Comparison of ENCODE assay signal across 8 mouse cellular contexts in genomic region chr1:165635055-165635897, GRCm38 (mm10). TPM values are rescaled to one million over a fixed set of nuclear protein-coding genes. Genes with fewer than 3 reads are reported as not detected.
DNase-seq lines count a peak whose midpoint lies in the region; ATAC-seq lines count a peak whose summit lies in the region.

No protein-coding gene starts in this region.

- no peaks in the 10 kb centered on the region for H3K27me3 ChIP-seq in heart, embryonic 16.5 days (ENCODE audit: control insufficient read depth, insufficient read depth, low read length)
- no peaks in the 10 kb centered on the region for H3K27me3 ChIP-seq in hindbrain, embryonic 13.5 days
- H3K27me3 ChIP-seq in midbrain, embryonic 14.5 days (ENCODE audit: control insufficient read depth, insufficient read depth, low read length): no peaks in the 10 kb centered on the region

- H3K9me3 ChIP-seq in heart, embryonic 16.5 days (replicated peaks; ENCODE audit: control insufficient read depth, low read length): no peaks in the 10 kb centered on the region
- no peaks in the 10 kb centered on the region for H3K9me3 ChIP-seq in hindbrain, embryonic 13.5 days
- no peaks in the 10 kb centered on the region for H3K9me3 ChIP-seq in midbrain, embryonic 14.5 days (ENCODE audit: control insufficient read depth, low read length)

- peaks cover 19% of the 10 kb centered on the region for H3K4me1 ChIP-seq in heart, embryonic 16.5 days (ENCODE audit: control insufficient read depth, insufficient read depth, low read length)
- peaks cover 5% of the 10 kb centered on the region; the same call in 1 of the 2 replicates for H3K4me1 ChIP-seq in brown adipose tissue, adult 24 weeks (ENCODE audit: control insufficient read depth, insufficient read depth, insufficient read length, low read length)
- peaks cover 38% of the 10 kb centered on the region for H3K4me1 ChIP-seq in hindbrain, embryonic 13.5 days (replicated peaks)
- peaks cover 15% of the 10 kb centered on the region for H3K4me1 ChIP-seq in midbrain, embryonic 14.5 days (ENCODE audit: control insufficient read depth, insufficient read depth, low read length)

- WGBS in heart, embryonic 16.5 days: 34% methylated on average over 17 of the region's 17 CpGs
- 26% methylated on average over 17 of the region's 17 CpGs for WGBS in hindbrain, embryonic 13.5 days
- WGBS in midbrain, embryonic 14.5 days: 28% methylated on average over 17 of the region's 17 CpGs

- intact Hi-C loops in heart, postnatal 25 days (cut with DNase I): loop anchor here (2.0 kb wide), 1 partner anchor 52 kb away; no protein-coding TSS in a partner anchor

- no peak for DNase-seq in heart, postnatal 25 days (ENCODE audit: low spot score)
- DNase-seq in midbrain, embryonic 14.5 days: no peak
- DNase-seq in thymus, postnatal 14 days: no peak
- no peak for DNase-seq in layer of hippocampus, adult 18-20 months (ENCODE audit: low spot score in 2 of 2)
- DNase-seq in right cerebral cortex, postnatal 14 days: no peak

- H3K36me3 ChIP-seq in heart, embryonic 16.5 days (ENCODE audit: control insufficient read depth, insufficient read depth): no peaks in the 10 kb centered on the region
- no peaks in the 10 kb centered on the region for H3K36me3 ChIP-seq in hindbrain, embryonic 13.5 days
- no peaks in the 10 kb centered on the region for H3K36me3 ChIP-seq in midbrain, embryonic 14.5 days (ENCODE audit: control insufficient read depth, insufficient read depth, low read length)

- peak overlapping the region; percentile 87 for H3K27ac ChIP-seq in heart, embryonic 16.5 days (ENCODE audit: low read length)
- no peak overlapping the region for H3K27ac ChIP-seq in brown adipose tissue, adult 24 weeks (replicated peaks; ENCODE audit: low read depth, low read length)
- H3K27ac ChIP-seq in hindbrain, embryonic 13.5 days: peak overlapping the region; percentile 96
- H3K27ac ChIP-seq in midbrain, embryonic 14.5 days (replicated peaks; ENCODE audit: low read depth, low read length): no peak overlapping the region

- ATAC-seq in heart, embryonic 16.5 days (replicated peaks; ENCODE audit: extremely low read depth, insufficient read depth, low FRiP score): no peak
- ATAC-seq in hindbrain, embryonic 13.5 days (ENCODE audit: low FRiP score): no peak
- no peak for ATAC-seq in midbrain, embryonic 14.5 days (ENCODE audit: low FRiP score, low TSS enrichment)

- H3K4me3 ChIP-seq in heart, embryonic 16.5 days (ENCODE audit: low read length): peak overlapping the region; percentile 66
- H3K4me3 ChIP-seq in brown adipose tissue, adult 24 weeks (ENCODE audit: insufficient read depth, low read depth, low read length): peak overlapping the region; percentile 76
- H3K4me3 ChIP-seq in hindbrain, embryonic 13.5 days: peak overlapping the region; percentile 82
- H3K4me3 ChIP-seq in midbrain, embryonic 14.5 days (replicated peaks; ENCODE audit: low read depth, low read length): peak overlapping the region; percentile 86

- H3K9ac ChIP-seq in heart, embryonic 16.5 days (ENCODE audit: low read length): peak overlapping the region; percentile 72
- peak overlapping the region; percentile 91 for H3K9ac ChIP-seq in hindbrain, embryonic 13.5 days
- H3K9ac ChIP-seq in midbrain, embryonic 14.5 days (replicated peaks; ENCODE audit: low read length): peak overlapping the region; percentile 89; the same call in 1 of the 2 replicates

- H3K4me2 ChIP-seq in heart, embryonic 16.5 days (ENCODE audit: low read depth, low read length): peak overlapping the region; percentile 80
- H3K4me2 ChIP-seq in hindbrain, embryonic 13.5 days: peak overlapping the region; percentile 63
- peak overlapping the region; percentile 69 for H3K4me2 ChIP-seq in midbrain, embryonic 14.5 days (ENCODE audit: low read length)

RNA-seq across cellular contexts. Expression of gene Mpzl1, which starts 0.9 kb away (rescaled TPM):
- 95.3 and 104 TPM in 2 replicates for polyA plus RNA-seq in heart, embryonic 16.5 days (2015; fragmentation: Nextera tagmentation; extraction: Ambion mirVana)
- 10 to 100 TPM; 20.8 to 20.9 TPM for total RNA-seq in heart, postnatal 25 days (2021)
- 3.4 and 7.4 TPM in 2 replicates for polyA plus RNA-seq in brown adipose tissue, adult 24 weeks (2012; ENCODE audit: insufficient read depth, insufficient read length, missing spikeins)
- 151 and 157 TPM in 2 replicates for polyA plus RNA-seq in hindbrain, embryonic 13.5 days (2015; fragmentation: Nextera tagmentation; extraction: Ambion mirVana)
- 138 and 159 TPM in 2 replicates for polyA plus RNA-seq in midbrain, embryonic 14.5 days (2014; fragmentation: Nextera tagmentation; extraction: Ambion mirVana)
- 10 to 100 TPM; 28.4 to 31.0 TPM for total RNA-seq in layer of hippocampus, adult 18-20 months (2021)

Comparison
In these comparisons a context has a peak if more than half of its experiments do, and no peak if none do; other contexts are left out.
1. H3K27ac ChIP-seq: peak in heart, embryonic 16.5 days (single experiment) and hindbrain, embryonic 13.5 days (single experiment); none in brown adipose tissue, adult 24 weeks (single experiment) and midbrain, embryonic 14.5 days (single experiment).
2. RNA of gene Mpzl1, which starts 0.9 kb away (polyA plus RNA-seq): 138 to 159 TPM in midbrain, embryonic 14.5 days, 151 to 157 TPM in hindbrain, embryonic 13.5 days and 95.3 to 104 TPM in heart, embryonic 16.5 days; 3.4 to 7.4 TPM in brown adipose tissue, adult 24 weeks; every median in the first group is over 10 times any median in the second.
3. Peak in every context shown above with its lines, with median percentiles within 50 percentile points of each other: H3K4me2 ChIP-seq, H3K4me3 ChIP-seq and H3K9ac ChIP-seq.